Mouse (Mus musculus): ENCODE measurements around the gene Btf3l4. TPM values are rescaled to one million over a fixed set of nuclear protein-coding genes. Genes with fewer than 3 reads are reported as not detected.
A peak's percentile ranks its signal among the peaks of the same experiment; 100 is the strongest.

Btf3l4 gene
- total RNA-seq, 1 experiment from 2014 or later, result 144 TPM

DNA sequence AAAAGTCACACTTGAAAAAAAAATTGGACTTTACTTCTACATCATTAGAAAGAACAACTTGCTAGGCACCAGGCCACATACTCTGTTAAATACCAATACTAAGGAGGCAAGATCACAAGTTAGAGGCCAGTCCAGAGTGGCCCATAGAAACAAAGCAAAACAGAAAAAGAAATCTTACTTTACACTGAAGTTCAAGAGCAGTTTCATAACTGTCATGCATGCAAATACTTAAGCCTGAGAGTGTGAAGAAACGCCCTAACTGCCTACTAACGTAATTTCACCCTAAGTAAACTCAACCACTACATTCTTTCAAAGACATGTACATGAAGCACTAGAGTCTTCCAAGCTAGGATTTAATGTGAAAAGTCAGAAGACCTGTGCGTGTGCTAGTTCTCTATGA, 7.7 kb downstream of the Btf3l4 start:
- DNase-seq, result no peak

DNA sequence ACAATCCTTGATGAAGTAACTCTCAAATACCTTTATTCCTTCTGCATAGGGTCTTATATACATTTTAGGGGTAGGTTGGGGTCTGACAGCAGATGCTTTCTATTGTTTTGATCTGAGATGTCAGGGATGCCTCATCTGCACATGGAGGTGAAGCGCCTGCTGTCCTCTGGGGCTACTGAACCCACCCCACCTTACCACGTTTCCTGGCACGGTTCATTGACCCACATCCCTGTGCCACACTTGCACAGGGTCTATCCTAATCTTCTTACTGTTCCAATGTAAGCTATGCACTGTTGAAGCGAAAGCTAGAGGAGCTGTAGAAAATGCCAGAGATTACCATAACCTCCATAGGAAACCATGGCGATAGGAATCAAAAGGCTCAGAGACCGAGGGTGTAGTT, 21.9 kb downstream of the Btf3l4 start:
- DNase-seq, result no peak

- no peak for DNase-seq
These were observed 22.3 kb downstream of the Btf3l4 start for GRCm38 (mm10) chr4:108811142-108811541.

- DNase-seq, result no peak
These were observed 29.9 kb downstream of the Btf3l4 start for GRCm38 (mm10) chr4:108803535-108803934.

- peak; percentile 75 for DNase-seq
These were observed 35.2 kb downstream of the Btf3l4 start for GRCm38 (mm10) chr4:108798083-108798830.

GRCm38 (mm10) chr4:108796701-108797100, 36.7 kb downstream of the Btf3l4 start:
- DNase-seq, result no peak

DNA sequence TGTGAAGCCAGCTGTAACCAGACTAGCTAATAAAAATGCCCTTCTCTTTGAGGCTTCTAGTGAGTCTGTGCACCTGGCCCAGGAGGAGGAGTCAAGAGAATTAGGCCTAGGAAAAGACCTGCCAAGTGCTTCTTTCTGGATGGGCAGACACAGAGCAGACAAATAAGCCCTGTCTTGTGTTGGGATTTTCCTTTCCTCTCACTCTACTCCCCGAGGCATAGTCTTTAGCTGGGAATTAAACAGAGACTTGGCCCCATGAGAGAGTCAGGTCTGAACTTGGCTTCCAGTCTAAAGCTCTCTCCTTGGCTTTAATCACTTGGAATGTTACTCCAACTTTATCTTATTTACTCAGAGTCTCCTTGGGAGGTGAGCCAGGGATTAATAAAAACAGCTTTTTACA, 39.5 kb downstream of the Btf3l4 start:
- DNase-seq, result no peak

- no peak for DNase-seq
These were observed 42.9 kb downstream of the Btf3l4 start for GRCm38 (mm10) chr4:108790507-108790906.

- DNase-seq, result no peak
These were observed 44.0 kb downstream of the Btf3l4 start for GRCm38 (mm10) chr4:108789258-108789936.

DNA sequence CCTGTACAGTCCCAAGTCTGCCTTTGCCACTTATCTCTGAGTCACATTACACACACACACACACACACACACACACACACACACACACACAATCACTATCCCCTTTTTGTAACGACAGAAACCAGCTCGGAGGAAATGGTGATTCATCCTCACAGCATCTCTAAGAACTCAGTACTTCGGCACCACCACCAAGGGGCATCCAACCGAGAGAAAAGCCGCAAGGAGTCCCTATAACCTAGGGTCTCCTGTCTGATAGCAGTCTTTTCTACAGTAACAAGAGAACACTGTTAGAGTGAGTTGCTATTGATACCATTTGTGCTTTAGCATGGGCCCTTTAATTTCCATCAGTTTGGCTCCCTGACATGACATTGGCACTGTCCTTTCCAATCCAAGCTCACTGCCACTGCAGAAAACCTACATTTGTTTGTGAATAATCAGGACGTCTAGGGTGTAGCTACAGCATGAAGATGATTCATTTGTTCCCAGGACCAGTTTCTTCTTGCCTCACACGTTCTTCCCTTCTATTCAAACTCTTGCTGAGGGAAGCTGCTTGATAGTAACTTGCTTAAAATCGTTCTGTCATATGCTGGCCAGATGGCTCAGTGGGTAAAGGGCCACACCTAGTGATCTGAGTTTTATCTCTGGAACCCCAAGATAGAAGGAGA, 50.9 kb downstream of the Btf3l4 start:
- DNase-seq, result peak; percentile 31

- DNase-seq, result no peak
These were observed 51.8 kb downstream of the Btf3l4 start for GRCm38 (mm10) chr4:108781596-108781995.

GRCm38 (mm10) chr4:108780864-108781205, 52.6 kb downstream of the Btf3l4 start:
- DNase-seq, result no peak

DNA sequence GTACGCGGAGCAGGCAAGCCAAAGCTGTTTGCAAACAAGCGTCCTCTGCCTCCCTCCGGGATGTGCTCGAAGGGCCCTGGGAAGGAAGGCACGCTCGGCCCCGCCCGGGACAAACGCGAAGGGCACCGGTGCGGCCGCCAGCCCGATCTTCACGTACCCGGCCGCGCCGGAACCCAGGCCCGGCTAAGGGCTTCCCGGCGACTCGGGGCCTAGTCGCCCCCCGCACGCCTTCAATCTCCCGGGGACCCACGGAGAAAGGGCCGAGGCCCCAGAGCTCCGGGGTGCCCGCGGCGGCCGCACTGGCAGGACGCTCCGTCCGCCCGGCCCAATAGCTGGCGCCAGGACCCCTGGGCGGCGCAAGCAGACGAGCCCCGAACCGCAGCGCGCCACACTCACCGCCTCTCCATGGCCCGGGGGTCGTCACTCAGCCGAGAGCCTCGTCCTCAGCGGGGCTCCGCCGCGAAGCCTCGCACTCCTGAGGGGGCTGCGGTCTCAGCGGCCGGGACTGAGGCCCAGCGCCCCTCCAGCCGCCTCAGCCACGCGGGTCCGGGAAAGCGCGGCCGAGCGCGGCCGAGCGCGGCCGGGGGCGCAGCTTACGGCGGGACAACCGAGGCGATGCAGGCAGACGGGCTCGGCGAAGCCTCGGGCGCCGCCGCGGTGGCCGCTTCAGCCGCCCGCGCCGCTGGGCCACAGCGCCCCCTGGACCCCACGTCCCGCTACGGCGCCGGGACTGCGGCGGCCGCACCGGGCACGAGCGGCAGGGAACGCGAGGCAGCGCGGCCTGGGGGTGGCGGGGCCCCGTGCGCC, 53.2 kb downstream of the Btf3l4 start, which contains the start of gene Zfyve9:
Gene Zfyve9 (minus strand): TSS at position 742 of the 807 bp plus-strand sequence.
- peak; percentile 89 for DNase-seq

- no peak for DNase-seq
These were observed 53.7 kb downstream of the Btf3l4 start for GRCm38 (mm10) chr4:108779763-108780056.

DNA sequence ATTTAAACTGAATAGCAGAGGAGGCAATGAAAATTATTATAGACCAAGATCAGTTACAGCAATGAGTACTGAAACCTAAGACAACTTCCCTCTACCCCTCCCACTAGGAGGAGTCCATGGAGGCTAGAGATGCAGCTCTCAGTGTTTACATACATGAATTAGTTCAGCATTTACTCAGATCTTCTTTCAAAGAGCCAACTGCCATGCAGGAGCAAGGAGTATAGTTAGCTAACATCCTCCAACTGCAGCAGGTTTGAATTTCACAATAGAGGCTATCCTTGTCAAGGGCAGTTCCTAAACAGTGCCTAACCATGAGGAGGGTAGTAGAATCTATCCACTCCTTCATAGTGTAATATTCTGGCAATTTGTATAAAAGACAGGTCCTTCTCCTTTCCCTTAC, 64.9 kb downstream of the Btf3l4 start:
- DNase-seq, result no peak

Other genes with a start within 250 kb of the Btf3l4 start
- 55.9 and 66.4 TPM in 2 replicates for gene Cc2d1b, start 213.7 kb downstream of the Btf3l4 start, total RNA-seq (2021)
- 0.61 and 1.2 TPM in 2 replicates for gene 3110021N24Rik, start 114.0 kb downstream of the Btf3l4 start, total RNA-seq (2021)
- 31.5 and 31.6 TPM in 2 replicates for gene Zfyve9, start 52.8 kb downstream of the Btf3l4 start, total RNA-seq (2021)
- gene Txndc12, start 987 bp upstream of the Btf3l4 start, total RNA-seq (2021), result 72.1 and 75.5 TPM in 2 replicates
- gene Kti12, start 14.2 kb upstream of the Btf3l4 start, total RNA-seq (2021), result 32.4 and 33.4 TPM in 2 replicates
- gene A730015C16Rik, start 15.0 kb upstream of the Btf3l4 start, total RNA-seq (2021), result not detected in 2 replicates
- 29.5 and 41.9 TPM in 2 replicates for gene Rab3b, start 45.4 kb upstream of the Btf3l4 start, total RNA-seq (2021)
- gene Nrd1, start 167.0 kb upstream of the Btf3l4 start, total RNA-seq (2021), result 119 and 126 TPM in 2 replicates